Mouse (Mus musculus) macrophage (primary cell): ENCODE results near the gene Capn11. TPM values are rescaled to one million over a fixed set of nuclear protein-coding genes. Genes with fewer than 3 reads are reported as not detected.

Experiments used
- H3K27ac ChIP-seq: fragments of 350-480 bp; formaldehyde crosslinking; 2 replicates; pipeline ENCODE4 v1.9.0; 2021
- H3K36me3 ChIP-seq: fragments of 350-480 bp; formaldehyde crosslinking; 2 replicates; pipeline ENCODE4 v1.9.0; 2021; ENCODE audit errors: inconsistent target
- H3K4me3 ChIP-seq: fragments of 350-480 bp; formaldehyde crosslinking; 2 replicates; pipeline ENCODE4 v1.9.0; 2021; ENCODE audit errors: inconsistent target
- H3K79me2 ChIP-seq: fragments of 350-480 bp; formaldehyde crosslinking; 2 replicates; pipeline ENCODE4 v1.9.0; 2021; ENCODE audit errors: inconsistent target
- WGBS: methylation state at CpG from one replicate; pipeline ENCODE4 v1.1.7; 2026; ENCODE audit warnings: inconsistent platforms; ENCODE audit not compliant: missing documents; 5-methylcytosine and 5-hydroxymethylcytosine counted together
- polyA plus RNA-seq: library from polyadenylated mRNA; stranded (reverse); fragments of 250-400 nt; gene quantifications from 3 replicates; pipeline ENCODE4 v1.2.4, GENCODE M21; 2018; ENCODE audit warnings: inconsistent platforms

The Capn11 gene
- polyA plus RNA-seq, 1 experiment from 2014 or later, result 0.37 TPM

- Histone ChIP-seq H3K36me3 (no peaks in the 10 kb centered on the region), H3K27ac (no peak overlapping the region), H3K79me2 (no peaks in the 10 kb centered on the region), H3K4me3 (no peak overlapping the region)
- 92% methylated on average over 8 of the region's 10 CpGs for WGBS
Observed at GRCm38 (mm10) chr17:45667481-45667880, 8.4 kb upstream of the Capn11 start.

- WGBS, result 95% methylated on average over 11 of the region's 11 CpGs
- H3K36me3 ChIP-seq, result no peaks in the 10 kb centered on the region
- H3K27ac ChIP-seq, result no peak overlapping the region
- H3K4me3 ChIP-seq, result no peak overlapping the region
- H3K79me2 ChIP-seq, result no peaks in the 10 kb centered on the region
Observed at GRCm38 (mm10) chr17:45666091-45666490, 7.0 kb upstream of the Capn11 start.

GRCm38 (mm10) chr17:45664608-45665007 lies 5.5 kb upstream of the Capn11 start:
- WGBS, result 98% methylated on average over 13 of the region's 13 CpGs
- no peaks in the 10 kb centered on the region for H3K79me2 ChIP-seq

GRCm38 (mm10) chr17:45663106-45663919 lies 4.2 kb upstream of the Capn11 start:
- no peak overlapping the region for H3K27ac ChIP-seq
- H3K79me2 ChIP-seq, result no peaks in the 10 kb centered on the region
- WGBS, result 35% methylated on average over 27 of the region's 27 CpGs
- no peaks in the 10 kb centered on the region for H3K36me3 ChIP-seq
- H3K4me3 ChIP-seq, result no peak overlapping the region

More at GRCm38 (mm10) chr17:45664608-45665007, 5.5 kb upstream of the Capn11 start:
- Histone ChIP-seq H3K27ac (no peak overlapping the region), H3K36me3 (no peaks in the 10 kb centered on the region), H3K4me3 (no peak overlapping the region)

GRCm38 (mm10) chr17:45655820-45656219 lies 3.3 kb downstream of the Capn11 start:
- Histone ChIP-seq H3K79me2 (no peaks in the 10 kb centered on the region), H3K36me3 (no peaks in the 10 kb centered on the region), H3K4me3 (no peak overlapping the region), H3K27ac (no peak overlapping the region)
- 38% methylated on average over 6 of the region's 6 CpGs for WGBS

- WGBS, result 91% methylated on average over 7 of the region's 7 CpGs
- H3K27ac ChIP-seq, result no peak overlapping the region
- H3K79me2 ChIP-seq, result no peaks in the 10 kb centered on the region
- H3K36me3 ChIP-seq, result no peaks in the 10 kb centered on the region
- H3K4me3 ChIP-seq, result no peak overlapping the region
Observed at GRCm38 (mm10) chr17:45653233-45653632, 5.9 kb downstream of the Capn11 start.

GRCm38 (mm10) chr17:45644185-45644584 lies 14.9 kb downstream of the Capn11 start:
- H3K27ac ChIP-seq, result no peak overlapping the region
- 94% methylated on average over 2 of the region's 4 CpGs for WGBS
- H3K4me3 ChIP-seq, result no peak overlapping the region
- H3K79me2 ChIP-seq, result no peaks in the 10 kb centered on the region
- no peaks in the 10 kb centered on the region for H3K36me3 ChIP-seq

- 14% methylated on average over 11 of the region's 12 CpGs for WGBS
- H3K36me3 ChIP-seq, result no peaks in the 10 kb centered on the region
- no peaks in the 10 kb centered on the region for H3K79me2 ChIP-seq
- H3K4me3 ChIP-seq, result no peak overlapping the region
- H3K27ac ChIP-seq, result no peak overlapping the region
Observed at GRCm38 (mm10) chr17:45642701-45643100, 16.4 kb downstream of the Capn11 start.

- WGBS, result 95% methylated on average over 8 of the region's 8 CpGs
Observed at GRCm38 (mm10) chr17:45641981-45642380, 17.1 kb downstream of the Capn11 start.

GRCm38 (mm10) chr17:45638596-45639295 lies 20.4 kb downstream of the Capn11 start:
- Histone ChIP-seq H3K36me3 (no peaks in the 10 kb centered on the region), H3K4me3 (no peak overlapping the region), H3K79me2 (no peaks in the 10 kb centered on the region), H3K27ac (no peak overlapping the region)
- WGBS, result 74% methylated on average over 15 of the region's 16 CpGs

More at GRCm38 (mm10) chr17:45641981-45642380, 17.1 kb downstream of the Capn11 start:
- no peak overlapping the region for H3K27ac ChIP-seq
- no peaks in the 10 kb centered on the region for H3K79me2 ChIP-seq
- H3K36me3 ChIP-seq, result no peaks in the 10 kb centered on the region
- no peak overlapping the region for H3K4me3 ChIP-seq

GRCm38 (mm10) chr17:45634033-45634432 lies 25.1 kb downstream of the Capn11 start:
- H3K4me3 ChIP-seq, result no peak overlapping the region
- 78% methylated on average over 5 of the region's 5 CpGs for WGBS
- H3K27ac ChIP-seq, result no peak overlapping the region
- H3K36me3 ChIP-seq, result no peaks in the 10 kb centered on the region
- H3K79me2 ChIP-seq, result no peaks in the 10 kb centered on the region

GRCm38 (mm10) chr17:45631940-45632339 lies 27.2 kb downstream of the Capn11 start:
- no peak overlapping the region for H3K27ac ChIP-seq
- H3K4me3 ChIP-seq, result no peak overlapping the region
- 81% methylated on average over 6 of the region's 6 CpGs for WGBS
- no peaks in the 10 kb centered on the region for H3K36me3 ChIP-seq
- H3K79me2 ChIP-seq, result no peaks in the 10 kb centered on the region

- Histone ChIP-seq H3K79me2 (no peaks in the 10 kb centered on the region), H3K4me3 (no peak overlapping the region), H3K27ac (no peak overlapping the region), H3K36me3 (no peaks in the 10 kb centered on the region)
- 81% methylated on average over 3 of the region's 3 CpGs for WGBS
Observed at GRCm38 (mm10) chr17:45630992-45631391, 28.1 kb downstream of the Capn11 start.

- 9% methylated on average over 34 of the region's 34 CpGs for WGBS
- no peak overlapping the region for H3K4me3 ChIP-seq
- H3K79me2 ChIP-seq, result no peaks in the 10 kb centered on the region
- H3K27ac ChIP-seq, result no peak overlapping the region
- H3K36me3 ChIP-seq, result no peaks in the 10 kb centered on the region
Observed at GRCm38 (mm10) chr17:45629861-45630694, 29.0 kb downstream of the Capn11 start.
